Mouse (Mus musculus) layer of hippocampus, adult 2 months (tissue): ENCODE results near the gene Atp2b4. TPM values are rescaled to one million over a fixed set of nuclear protein-coding genes. Genes with fewer than 3 reads are reported as not detected.

Source experiments
- DNase-seq, 2 experiments: peaks; one replicate each; pipeline ENCODE4 v3.0.0; 2022; ENCODE audit warnings: low spot score in 2 of 2
- H3K27ac ChIP-seq: fragments of 200-600 bp; 2 replicates; pipeline ENCODE4 v1.8.1; 2022
- H3K4me3 ChIP-seq: fragments of 200-600 bp; 2 replicates; pipeline ENCODE4 v1.8.1; 2022; ENCODE audit warnings: mild to moderate bottlenecking
- CTCF ChIP-seq: fragments of 200-600 bp; conservative IDR thresholded peaks from 2 replicates; pipeline ENCODE4 v1.8.1; 2022; ENCODE audit warnings: antibody characterized with exemption, mild to moderate bottlenecking, moderate library complexity
- total RNA-seq, 2 experiments: library from RNA; stranded (reverse); gene quantifications; 2 replicates each; pipeline ENCODE4 v1.2.3; 2021

Gene Atp2b4
- total RNA-seq, 2 experiments from 2014 or later, result 78.4 to 89.6 TPM

- Histone ChIP-seq H3K4me3 (no peak overlapping the region), H3K27ac (no peak overlapping the region)
- DNase-seq, result no peak
- TF ChIP-seq CTCF, result no peak
Measured at GRCm38 (mm10) chr1:133790011-133790410, 10.8 kb downstream of the Atp2b4 start.

- Histone ChIP-seq H3K4me3 (no peak overlapping the region), H3K27ac (no peak overlapping the region)
- no peak for TF ChIP-seq CTCF
- no peak for DNase-seq
Measured at GRCm38 (mm10) chr1:133788864-133789263, 12.0 kb downstream of the Atp2b4 start.

GRCm38 (mm10) chr1:133787500-133788210 is 13.2 kb downstream of the Atp2b4 start:
- no peak for DNase-seq
- H3K4me3 ChIP-seq, result no peak overlapping the region
- no peak overlapping the region for H3K27ac ChIP-seq
- no peak for TF ChIP-seq CTCF

- H3K4me3 ChIP-seq, result no peak overlapping the region
- TF ChIP-seq CTCF, result no peak
- DNase-seq, result no peak
- no peak overlapping the region for H3K27ac ChIP-seq
Measured at GRCm38 (mm10) chr1:133784621-133785020, 16.2 kb downstream of the Atp2b4 start.

- Histone ChIP-seq H3K27ac (no peak overlapping the region), H3K4me3 (no peak overlapping the region)
- DNase-seq, result no peak
- TF ChIP-seq CTCF, result no peak
Measured at GRCm38 (mm10) chr1:133781531-133781930, 19.3 kb downstream of the Atp2b4 start.

- TF ChIP-seq CTCF, result no peak
- no peak for DNase-seq
- H3K27ac ChIP-seq, result no peak overlapping the region
- H3K4me3 ChIP-seq, result no peak overlapping the region
Measured at GRCm38 (mm10) chr1:133779043-133779442, 21.8 kb downstream of the Atp2b4 start.

GRCm38 (mm10) chr1:133777651-133778231 is 23.1 kb downstream of the Atp2b4 start:
- TF ChIP-seq CTCF, result no peak
- no peak for DNase-seq
- H3K4me3 ChIP-seq, result no peak overlapping the region
- no peak overlapping the region for H3K27ac ChIP-seq

GRCm38 (mm10) chr1:133772553-133772952 is 28.3 kb downstream of the Atp2b4 start:
- H3K4me3 ChIP-seq, result no peak overlapping the region
- TF ChIP-seq CTCF, result no peak
- DNase-seq, result no peak
- H3K27ac ChIP-seq, result no peak overlapping the region

GRCm38 (mm10) chr1:133771831-133772399 is 28.9 kb downstream of the Atp2b4 start:
- H3K27ac ChIP-seq, result no peak overlapping the region
- no peak overlapping the region for H3K4me3 ChIP-seq
- no peak for DNase-seq
- no peak for TF ChIP-seq CTCF

- no peak for DNase-seq
- Histone ChIP-seq H3K4me3 (no peak overlapping the region), H3K27ac (no peak overlapping the region)
- TF ChIP-seq CTCF, result no peak
Measured at GRCm38 (mm10) chr1:133767994-133768393, 32.8 kb downstream of the Atp2b4 start.

GRCm38 (mm10) chr1:133766901-133767529 is 33.8 kb downstream of the Atp2b4 start:
- H3K4me3 ChIP-seq, result no peak overlapping the region
- no peak overlapping the region for H3K27ac ChIP-seq
- no peak for DNase-seq
- no peak for TF ChIP-seq CTCF

GRCm38 (mm10) chr1:133765376-133765775 is 35.5 kb downstream of the Atp2b4 start:
- no peak overlapping the region for H3K4me3 ChIP-seq
- no peak for DNase-seq
- TF ChIP-seq CTCF, result no peak
- no peak overlapping the region for H3K27ac ChIP-seq

GRCm38 (mm10) chr1:133762946-133763422 is 37.9 kb downstream of the Atp2b4 start:
- peak; percentile 52 to 75 for DNase-seq
- peak overlapping the region; percentile 91 for H3K27ac ChIP-seq
- no peak overlapping the region for H3K4me3 ChIP-seq
- TF ChIP-seq CTCF, result no peak
